ENCODE assay signal across 26 mouse cellular contexts in the genomic region with DNA sequence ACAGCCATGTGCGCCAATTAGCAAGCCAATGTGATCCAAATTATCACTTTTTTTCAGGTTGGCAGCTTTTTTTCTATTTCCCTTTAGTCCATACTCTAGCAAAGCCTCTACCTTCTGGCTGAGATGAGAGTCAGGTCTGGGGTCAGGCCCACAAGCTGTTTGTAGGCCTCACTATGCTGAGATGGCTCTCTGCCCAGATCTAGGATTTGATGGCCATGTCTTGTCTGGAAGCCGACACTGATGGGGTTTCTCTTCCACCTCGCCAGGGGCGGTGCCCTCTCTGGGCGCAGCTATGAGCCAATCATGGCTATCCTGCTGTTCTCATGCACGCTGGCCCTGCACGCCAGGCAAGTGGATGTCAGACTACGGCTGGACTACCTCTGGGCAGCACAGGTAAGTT. TPM values are rescaled to one million over a fixed set of nuclear protein-coding genes. Genes with fewer than 3 reads are reported as not detected.
A peak's percentile ranks its signal among the peaks of the same experiment; 100 is the strongest.
DNase-seq lines count a peak whose midpoint lies in the region; ATAC-seq and TF ChIP-seq lines count a peak whose summit lies in the region.
"Had no signal": no experiment of that assay in that cellular context is flagged by ENCODE, and none has a peak within 500 bp of the region (broad histone marks: within the 10 kb centered on the region; RNA-seq: fewer than 3 reads in every experiment).

No protein-coding gene starts in this region.

- no peak for TF ChIP-seq CTCF in forebrain, postnatal 0 days (IDR thresholded peaks at IDR 0.05; ENCODE audit: low read depth)

- no peak overlapping the region for H3K9ac ChIP-seq in forebrain, embryonic 14.5 days (ENCODE audit: low read length)
- H3K9ac ChIP-seq in forebrain, embryonic 12.5 days = no peak overlapping the region
- H3K9ac ChIP-seq in midbrain, embryonic 14.5 days (replicated peaks; ENCODE audit: low read length) = no peak overlapping the region
- no peak overlapping the region for H3K9ac ChIP-seq in midbrain, embryonic 11.5 days (ENCODE audit: low read length)
- H3K9ac ChIP-seq in forebrain, postnatal 0 days = no peak overlapping the region
- H3K9ac ChIP-seq: embryonic facial prominence, embryonic 15.5 days; neural tube, embryonic 12.5 days had no signal

- DNase-seq in forebrain, embryonic 14.5 days (ENCODE audit: low spot score) = peak; percentile 38
- DNase-seq in midbrain, embryonic 14.5 days = peak; percentile 24
- DNase-seq in midbrain, embryonic 11.5 days (ENCODE audit: low spot score, missing footprints) = no peak
- DNase-seq in cerebellum, adult 8-10 months = peak; percentile 66
- DNase-seq in forebrain, postnatal 0 days = no peak
- DNase-seq in lung, postnatal 25 days (ENCODE audit: low spot score) = no peak
- DNase-seq in adrenal gland, adult (ENCODE audit: inconsistent age in 2 of 2, low spot score in 1 of 2) = no peak
- DNase-seq: adrenal gland, postnatal 10 days; embryo, embryonic 11 days; gastrocnemius, postnatal 10 days; heart, adult 18-20 months; heart, postnatal 4 days; lung, postnatal 10 days; thymus, postnatal 25 days had no signal

- no peaks in the 10 kb centered on the region for H3K27me3 ChIP-seq in forebrain, embryonic 14.5 days (replicated peaks; ENCODE audit: control insufficient read depth, insufficient read depth, low read length)
- no peaks in the 10 kb centered on the region for H3K27me3 ChIP-seq in forebrain, embryonic 12.5 days
- H3K27me3 ChIP-seq in midbrain, embryonic 14.5 days (ENCODE audit: control insufficient read depth, insufficient read depth, low read length) = no peaks in the 10 kb centered on the region
- H3K27me3 ChIP-seq in midbrain, embryonic 11.5 days (ENCODE audit: control insufficient read depth, insufficient read depth, low read length) = no peaks in the 10 kb centered on the region
- H3K27me3 ChIP-seq in forebrain, postnatal 0 days (ENCODE audit: insufficient read depth, low read length) = no peaks in the 10 kb centered on the region
- H3K27me3 ChIP-seq: embryonic facial prominence, embryonic 15.5 days; megakaryocyte, embryonic 14.5 days; neural tube, embryonic 12.5 days had no signal

- H3K4me3 ChIP-seq in forebrain, embryonic 14.5 days (ENCODE audit: low read depth, low read length) = no peak overlapping the region
- no peak overlapping the region for H3K4me3 ChIP-seq in forebrain, embryonic 12.5 days (replicated peaks)
- no peak overlapping the region for H3K4me3 ChIP-seq in midbrain, embryonic 14.5 days (replicated peaks; ENCODE audit: low read depth, low read length)
- no peak overlapping the region for H3K4me3 ChIP-seq in midbrain, embryonic 11.5 days (ENCODE audit: low read depth, low read length)
- H3K4me3 ChIP-seq in forebrain, postnatal 0 days (ENCODE audit: low read depth, low read length) = no peak overlapping the region
- H3K4me3 ChIP-seq: embryonic facial prominence, embryonic 15.5 days; layer of hippocampus, adult 2 months; limb, embryonic 10.5 days; neural tube, embryonic 12.5 days had no signal

- WGBS in forebrain, embryonic 14.5 days = 81% methylated on average over 8 of the region's 8 CpGs
- WGBS in forebrain, embryonic 12.5 days = 95% methylated on average over 8 of the region's 8 CpGs
- WGBS in midbrain, embryonic 14.5 days = 92% methylated on average over 8 of the region's 8 CpGs
- WGBS in midbrain, embryonic 11.5 days = 94% methylated on average over 8 of the region's 8 CpGs
- 76% methylated on average over 8 of the region's 8 CpGs for WGBS in forebrain, postnatal 0 days

- H3K9me3 ChIP-seq in forebrain, embryonic 14.5 days (replicated peaks; ENCODE audit: control insufficient read depth, low read length) = no peaks in the 10 kb centered on the region
- no peaks in the 10 kb centered on the region for H3K9me3 ChIP-seq in forebrain, embryonic 12.5 days
- no peaks in the 10 kb centered on the region for H3K9me3 ChIP-seq in midbrain, embryonic 14.5 days (ENCODE audit: control insufficient read depth, low read length)
- no peaks in the 10 kb centered on the region for H3K9me3 ChIP-seq in midbrain, embryonic 11.5 days (ENCODE audit: control insufficient read depth, low read length)
- no peaks in the 10 kb centered on the region for H3K9me3 ChIP-seq in forebrain, postnatal 0 days (ENCODE audit: low read length)
- H3K9me3 ChIP-seq: embryonic facial prominence, embryonic 15.5 days; limb, embryonic 10.5 days; neural tube, embryonic 12.5 days had no signal

- H3K36me3 ChIP-seq in forebrain, embryonic 14.5 days (ENCODE audit: control insufficient read depth, insufficient read depth, low read length) = no peaks in the 10 kb centered on the region
- H3K36me3 ChIP-seq in forebrain, embryonic 12.5 days (replicated peaks) = no peaks in the 10 kb centered on the region
- H3K36me3 ChIP-seq in midbrain, embryonic 14.5 days (ENCODE audit: control insufficient read depth, insufficient read depth, low read length) = no peaks in the 10 kb centered on the region; the same call in 1 of the 2 replicates
- H3K36me3 ChIP-seq in midbrain, embryonic 11.5 days (ENCODE audit: control insufficient read depth, insufficient read depth, low read length) = no peaks in the 10 kb centered on the region
- H3K36me3 ChIP-seq in forebrain, postnatal 0 days (ENCODE audit: insufficient read depth) = peaks cover 31% of the 10 kb centered on the region; the same call in 1 of the 2 replicates
- H3K36me3 ChIP-seq: embryonic facial prominence, embryonic 15.5 days; limb, embryonic 10.5 days; neural tube, embryonic 12.5 days had no signal

- H3K4me2 ChIP-seq in forebrain, embryonic 14.5 days (ENCODE audit: low read length) = no peak overlapping the region
- H3K4me2 ChIP-seq in forebrain, embryonic 12.5 days = no peak overlapping the region
- H3K4me2 ChIP-seq in midbrain, embryonic 14.5 days (ENCODE audit: low read length) = no peak overlapping the region
- H3K4me2 ChIP-seq in midbrain, embryonic 11.5 days = no peak overlapping the region
- H3K4me2 ChIP-seq in forebrain, postnatal 0 days (ENCODE audit: low read depth) = no peak overlapping the region
- H3K4me2 ChIP-seq: embryonic facial prominence, embryonic 15.5 days; liver, embryonic 11.5 days; neural tube, embryonic 12.5 days had no signal

- no peaks in the 10 kb centered on the region for H3K4me1 ChIP-seq in forebrain, embryonic 14.5 days (ENCODE audit: control insufficient read depth, insufficient read depth, low read length)
- no peaks in the 10 kb centered on the region for H3K4me1 ChIP-seq in forebrain, embryonic 12.5 days
- no peaks in the 10 kb centered on the region for H3K4me1 ChIP-seq in midbrain, embryonic 14.5 days (ENCODE audit: control insufficient read depth, insufficient read depth, low read length)
- H3K4me1 ChIP-seq in midbrain, embryonic 11.5 days (ENCODE audit: control insufficient read depth, insufficient read depth, low read length) = no peaks in the 10 kb centered on the region
- H3K4me1 ChIP-seq in forebrain, postnatal 0 days (ENCODE audit: insufficient read depth) = no peaks in the 10 kb centered on the region
- H3K4me1 ChIP-seq: embryonic facial prominence, embryonic 15.5 days; megakaryocyte, embryonic 14.5 days; neural tube, embryonic 12.5 days had no signal

- ATAC-seq in forebrain, embryonic 14.5 days = no peak; the same call in 1 of the 2 replicates
- no peak for ATAC-seq in forebrain, embryonic 12.5 days (ENCODE audit: low FRiP score)
- ATAC-seq in midbrain, embryonic 14.5 days (ENCODE audit: low FRiP score, low TSS enrichment) = no peak
- ATAC-seq in midbrain, embryonic 11.5 days (ENCODE audit: low FRiP score) = no peak
- peak; percentile 30; the same call in 1 of the 2 replicates for ATAC-seq in forebrain, postnatal 0 days
- ATAC-seq: intestine, embryonic 16.5 days had no signal

- H3K27ac ChIP-seq in forebrain, embryonic 14.5 days (ENCODE audit: low read depth, low read length) = no peak overlapping the region
- no peak overlapping the region for H3K27ac ChIP-seq in forebrain, embryonic 12.5 days
- no peak overlapping the region for H3K27ac ChIP-seq in midbrain, embryonic 14.5 days (replicated peaks; ENCODE audit: low read depth, low read length)
- H3K27ac ChIP-seq in midbrain, embryonic 11.5 days (ENCODE audit: low read depth, low read length) = no peak overlapping the region
- no peak overlapping the region for H3K27ac ChIP-seq in forebrain, postnatal 0 days (ENCODE audit: low read depth, low read length)
- H3K27ac ChIP-seq: embryonic facial prominence, embryonic 15.5 days; layer of hippocampus, adult 2 months; limb, embryonic 10.5 days; neural tube, embryonic 12.5 days had no signal

RNA-seq across cellular contexts. Expression of a gene that starts 37.9 kb away (rescaled TPM):
- not detected in 2 replicates for polyA plus RNA-seq in forebrain, embryonic 14.5 days (2014; fragmentation: Nextera tagmentation; extraction: Ambion mirVana)
- not detected in 2 replicates for polyA plus RNA-seq in forebrain, embryonic 12.5 days (2016; fragmentation: Nextera tagmentation; extraction: Ambion mirVana)
- not detected in 2 replicates for polyA plus RNA-seq in midbrain, embryonic 14.5 days (2014; fragmentation: Nextera tagmentation; extraction: Ambion mirVana)
- polyA plus RNA-seq in midbrain, embryonic 11.5 days (2014; fragmentation: Nextera tagmentation; extraction: Ambion mirVana) = not detected in 2 replicates
- not detected in 2 replicates for total RNA-seq in forebrain, postnatal 0 days (2014; rRNA removed)
- not detected in 2 replicates for polyA plus RNA-seq in forebrain, postnatal 0 days (2015; fragmentation: Nextera tagmentation; extraction: Ambion mirVana)
- total RNA-seq: adrenal gland, postnatal 10 days; gastrocnemius, postnatal 10 days; heart, adult 18-20 months; heart, postnatal 4 days; layer of hippocampus, adult 2 months; MEL; monocyte, adult 5-6 weeks had no signal
- polyA plus RNA-seq: embryonic facial prominence, embryonic 15.5 days; frontal cortex, adult 2 months; heart, embryonic 14.5 days; intestine, embryonic 16.5 days; limb, embryonic 10.5 days; liver, embryonic 11.5 days; neural tube, embryonic 12.5 days had no signal

RNA-seq across cellular contexts. Expression of a gene that starts 47.1 kb away (rescaled TPM):
- 0.14 and 0.19 TPM in 2 replicates for polyA plus RNA-seq in forebrain, embryonic 14.5 days (2014; fragmentation: Nextera tagmentation; extraction: Ambion mirVana)
- not detected in 2 replicates for polyA plus RNA-seq in forebrain, embryonic 12.5 days (2016; fragmentation: Nextera tagmentation; extraction: Ambion mirVana)
- polyA plus RNA-seq in midbrain, embryonic 14.5 days (2014; fragmentation: Nextera tagmentation; extraction: Ambion mirVana) = 0.13 TPM in 2 replicates
- polyA plus RNA-seq in midbrain, embryonic 11.5 days (2014; fragmentation: Nextera tagmentation; extraction: Ambion mirVana) = 0.10 and 0.14 TPM in 2 replicates
- not detected in 2 replicates for total RNA-seq in forebrain, postnatal 0 days (2014; rRNA removed)
- polyA plus RNA-seq in forebrain, postnatal 0 days (2015; fragmentation: Nextera tagmentation; extraction: Ambion mirVana) = not detected in 2 replicates
- total RNA-seq: heart, adult 18-20 months; heart, postnatal 4 days; MEL; monocyte, adult 5-6 weeks had no signal
- polyA plus RNA-seq: heart, embryonic 14.5 days had no signal

Comparison
In these comparisons a context has a peak if more than half of its experiments do, and no peak if none do; other contexts are left out.
1. DNase-seq: peak in forebrain, embryonic 14.5 days (single experiment), midbrain, embryonic 14.5 days (single experiment) and cerebellum, adult 8-10 months (single experiment); none in midbrain, embryonic 11.5 days (single experiment), forebrain, postnatal 0 days (single experiment), lung, postnatal 25 days (single experiment) and adrenal gland, adult (0 of 2).